Mouse (Mus musculus): ENCODE results near the gene Crlf1.
A peak's percentile ranks its signal among the peaks of the same experiment; 100 is the strongest.

Gene Crlf1

DNA sequence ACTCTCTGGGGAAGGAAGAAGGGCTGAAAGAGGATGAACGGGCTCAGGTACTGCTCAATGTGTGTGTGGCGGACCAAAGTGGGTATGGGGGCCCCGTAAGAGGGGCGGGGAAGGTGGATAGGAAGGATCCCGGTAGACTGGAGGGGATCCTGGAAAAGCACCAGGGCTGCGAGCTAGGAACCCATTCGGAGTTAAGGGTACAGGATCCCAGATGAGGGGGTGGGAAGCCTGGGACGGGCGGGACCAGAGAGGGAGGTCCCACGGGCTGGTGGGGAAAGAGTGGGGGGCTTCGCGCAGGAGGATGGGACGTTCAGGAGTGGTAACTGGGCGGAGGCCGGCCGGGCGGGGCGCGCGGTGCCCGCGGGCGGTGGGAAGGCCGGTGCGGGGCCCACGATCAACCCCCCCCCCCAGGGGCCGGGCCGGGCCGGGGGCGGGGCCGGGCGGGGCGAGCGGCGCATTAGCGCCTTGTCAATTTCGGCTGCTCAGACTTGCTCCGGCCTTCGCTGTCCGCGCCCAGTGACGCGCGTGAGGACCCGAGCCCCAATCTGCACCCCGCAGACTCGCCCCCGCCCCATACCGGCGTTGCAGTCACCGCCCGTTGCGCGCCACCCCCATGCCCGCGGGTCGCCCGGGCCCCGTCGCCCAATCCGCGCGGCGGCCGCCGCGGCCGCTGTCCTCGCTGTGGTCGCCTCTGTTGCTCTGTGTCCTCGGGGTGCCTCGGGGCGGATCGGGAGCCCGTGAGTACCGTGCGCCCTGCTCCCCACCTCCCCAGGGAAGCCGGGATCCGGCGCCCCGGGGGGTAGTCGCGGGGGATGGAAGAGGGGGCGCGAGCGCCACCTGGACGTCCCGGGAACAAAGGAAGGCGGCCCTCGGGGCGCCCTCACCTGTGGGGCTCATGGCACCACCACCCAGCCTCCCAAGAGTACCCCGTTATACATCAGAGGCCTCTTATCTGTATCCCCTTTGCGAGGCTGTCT lies at the start of gene Crlf1:
TSS of gene Crlf1 (plus strand) at position 495 of the 977 bp plus-strand sequence.
- no peak for DNase-seq (ENCODE audit: low read depth, low spot score)

DNA sequence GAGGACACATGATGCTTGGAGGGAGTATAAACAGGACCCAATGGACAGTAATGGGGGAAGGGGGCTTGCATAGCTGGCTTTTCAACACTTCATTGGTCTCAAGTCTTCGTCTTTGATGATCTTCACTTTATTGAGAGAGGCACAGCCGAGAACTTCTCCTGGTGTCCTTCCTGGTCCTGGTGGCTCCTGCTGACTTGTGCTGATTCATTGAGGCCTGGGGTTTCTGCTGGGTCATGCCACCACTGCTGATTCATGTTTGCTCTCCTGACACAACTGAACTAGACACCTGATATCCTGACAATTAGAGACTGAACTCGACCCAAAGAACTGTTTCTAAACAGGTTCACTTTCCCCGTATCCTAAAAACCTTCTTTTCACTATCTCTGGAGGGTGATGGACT lies 49.6 kb upstream of the Crlf1 start:
- DNase-seq (ENCODE audit: low read depth, low spot score), result no peak

GRCm38 (mm10) chr8:70445988-70446387 lies 47.0 kb upstream of the Crlf1 start:
- DNase-seq (ENCODE audit: low read depth, low spot score), result no peak

GRCm38 (mm10) chr8:70447639-70448420 lies 45.1 kb upstream of the Crlf1 start:
- no peak for DNase-seq (ENCODE audit: low read depth, low spot score)

- no peak for DNase-seq (ENCODE audit: low read depth, low spot score)
These were observed 40.6 kb upstream of the Crlf1 start for GRCm38 (mm10) chr8:70452196-70452966.

- no peak for DNase-seq (ENCODE audit: low read depth, low spot score)
These were observed 39.1 kb upstream of the Crlf1 start for GRCm38 (mm10) chr8:70453852-70454251.

- no peak for DNase-seq (ENCODE audit: low read depth, low spot score)
These were observed 36.0 kb upstream of the Crlf1 start for GRCm38 (mm10) chr8:70456996-70457395.

GRCm38 (mm10) chr8:70457882-70458281 lies 35.1 kb upstream of the Crlf1 start:
- no peak for DNase-seq (ENCODE audit: low read depth, low spot score)

GRCm38 (mm10) chr8:70458462-70458861 lies 34.5 kb upstream of the Crlf1 start:
- no peak for DNase-seq (ENCODE audit: low read depth, low spot score)

DNA sequence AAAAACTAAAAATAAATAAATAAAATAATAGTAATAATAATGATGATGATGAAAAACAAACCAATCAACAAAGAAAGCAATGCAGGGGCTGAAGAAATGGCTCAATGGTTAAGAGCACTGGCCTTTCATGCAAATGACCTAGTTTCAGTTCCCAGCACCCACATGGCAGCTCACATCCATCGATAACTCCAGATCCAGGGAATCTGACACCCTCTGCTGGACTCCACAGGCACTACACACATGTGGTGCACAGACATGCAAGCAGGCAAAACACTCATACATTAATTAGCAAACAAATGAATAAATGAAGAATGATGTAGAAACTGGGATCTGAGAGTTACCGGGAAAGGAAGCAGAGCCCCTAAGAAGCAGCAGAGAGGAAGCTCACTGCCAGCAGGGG lies 33.3 kb upstream of the Crlf1 start:
- no peak for DNase-seq (ENCODE audit: low read depth, low spot score)

DNA sequence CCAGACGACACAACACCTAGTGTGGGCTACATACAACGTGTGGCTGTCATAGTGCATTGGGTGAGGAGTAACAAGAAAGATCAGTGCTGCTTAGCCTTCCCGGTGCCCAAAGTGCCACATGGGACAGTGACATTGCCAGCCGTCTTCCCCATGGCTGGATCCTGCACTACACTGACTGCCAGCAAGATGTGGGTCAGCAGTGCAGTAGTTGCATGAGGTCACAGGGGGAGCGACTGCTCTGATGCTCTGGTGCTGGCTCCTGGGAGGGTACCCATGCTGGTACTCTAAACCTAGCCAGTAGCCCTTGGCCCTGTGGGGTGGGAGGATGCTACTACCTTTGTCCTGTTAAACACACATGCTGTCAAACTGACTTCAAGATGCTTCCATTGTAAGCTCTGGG lies 32.8 kb upstream of the Crlf1 start:
- no peak for DNase-seq (ENCODE audit: low read depth, low spot score)

GRCm38 (mm10) chr8:70460606-70461005 lies 32.4 kb upstream of the Crlf1 start:
- no peak for DNase-seq (ENCODE audit: low read depth, low spot score)

- DNase-seq (ENCODE audit: low read depth, low spot score), result no peak
These were observed 31.0 kb upstream of the Crlf1 start for GRCm38 (mm10) chr8:70461765-70462515.

GRCm38 (mm10) chr8:70462516-70462813 lies 30.5 kb upstream of the Crlf1 start:
- no peak for DNase-seq (ENCODE audit: low read depth, low spot score)

DNA sequence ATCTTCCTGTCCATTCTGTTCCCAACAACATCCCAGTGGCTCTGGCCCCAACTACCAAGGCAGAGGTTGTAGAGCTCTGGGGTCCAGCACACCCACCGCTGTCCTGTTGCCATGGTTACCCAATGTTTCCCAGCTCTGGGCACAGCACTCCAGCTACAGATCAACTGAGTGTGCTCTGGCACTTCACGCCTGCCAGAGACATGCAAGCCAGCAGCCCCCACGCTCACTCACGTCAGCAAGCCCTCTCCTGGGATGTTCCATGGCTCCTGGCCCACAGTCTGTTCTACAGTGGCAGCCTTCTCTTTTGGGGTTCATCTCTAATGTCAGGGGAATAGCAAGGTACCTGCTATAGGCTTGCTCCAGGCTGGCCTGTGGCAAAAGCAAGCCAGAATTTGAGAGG lies 29.7 kb upstream of the Crlf1 start:
- no peak for DNase-seq (ENCODE audit: low read depth, low spot score)

DNA sequence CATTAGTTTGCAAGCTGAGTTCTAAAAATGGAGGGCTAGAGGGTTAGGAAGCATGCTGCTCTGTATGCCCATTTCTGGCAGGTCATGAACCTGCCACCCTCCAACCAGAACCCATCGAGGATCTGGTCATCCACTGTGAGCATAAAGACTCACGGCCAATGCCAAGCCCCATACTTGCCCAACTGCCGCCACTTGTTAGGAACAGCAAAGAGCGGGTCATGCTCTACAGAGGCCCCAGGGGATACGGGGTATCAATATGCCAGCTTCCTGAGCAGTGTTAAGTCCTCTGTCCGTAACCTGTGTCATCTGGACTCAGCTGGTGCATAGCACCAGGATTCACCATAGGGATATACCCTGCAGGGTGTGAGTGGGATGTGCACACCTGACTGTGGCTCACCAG lies 28.8 kb upstream of the Crlf1 start:
- no peak for DNase-seq (ENCODE audit: low read depth, low spot score)

DNA sequence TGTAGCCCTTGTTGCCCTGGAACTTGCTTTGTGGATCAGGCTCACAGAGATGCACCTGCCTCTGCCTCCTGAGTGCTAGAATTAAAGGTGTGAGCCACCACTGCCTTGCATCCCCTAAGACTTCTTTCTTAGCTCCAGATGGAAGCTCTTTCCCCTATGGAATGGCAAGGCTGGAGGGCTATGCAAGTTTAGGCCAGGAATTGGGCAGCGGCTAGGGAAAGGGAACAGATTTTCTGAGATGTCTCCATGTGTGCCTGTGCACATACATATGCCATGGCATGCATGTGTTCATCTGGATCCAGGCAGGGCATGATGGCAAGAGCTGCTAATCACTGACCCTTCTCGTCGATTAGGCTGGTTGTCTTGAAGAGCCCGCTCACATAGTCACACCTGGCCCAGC lies 27.3 kb upstream of the Crlf1 start:
- no peak for DNase-seq (ENCODE audit: low read depth, low spot score)

- no peak for DNase-seq (ENCODE audit: low read depth, low spot score)
These were observed 26.7 kb upstream of the Crlf1 start for GRCm38 (mm10) chr8:70466305-70466704.

GRCm38 (mm10) chr8:70466771-70467170 lies 26.2 kb upstream of the Crlf1 start:
- no peak for DNase-seq (ENCODE audit: low read depth, low spot score)

- DNase-seq (ENCODE audit: low read depth, low spot score), result peak; percentile 7
These were observed 25.7 kb upstream of the Crlf1 start for GRCm38 (mm10) chr8:70467229-70467725.

DNA sequence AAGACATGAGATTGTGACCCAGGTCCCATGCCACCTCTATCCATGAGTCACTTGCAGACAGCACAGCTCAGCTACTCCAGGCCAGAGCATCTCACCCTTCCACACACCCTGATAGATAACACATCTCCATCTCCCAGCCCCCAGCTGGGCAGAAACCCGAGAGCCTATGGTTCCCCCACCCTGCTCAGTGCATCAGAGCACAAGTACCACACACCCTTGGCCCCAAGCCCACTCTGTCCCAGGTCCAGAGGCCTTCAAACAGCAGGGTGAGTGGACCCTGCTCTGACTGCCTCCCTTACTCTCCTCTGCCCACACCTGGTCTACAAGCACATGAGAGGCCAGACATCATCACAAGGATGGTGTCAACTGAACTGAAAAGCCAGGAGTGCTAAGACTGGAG lies 25.1 kb upstream of the Crlf1 start:
- DNase-seq (ENCODE audit: low read depth, low spot score), result no peak

All from mesoderm, embryonic 11.5 days (tissue).